Mouse (Mus musculus) myocyte (in vitro differentiated cells): ENCODE data around the gene Stard3nl.

Experiments
- CEBPB ChIP-seq: IDR thresholded peaks from 2 replicates; pipeline ENCODE4 v1.6.1; 2011; ENCODE audit warnings: mild to moderate bottlenecking, moderate library complexity; ENCODE audit not compliant: poor library complexity, insufficient read depth, severe bottlenecking
- E2F4 ChIP-seq: IDR thresholded peaks from one replicate; pipeline ENCODE4 v1.6.1; 2011; ENCODE audit warnings: mild to moderate bottlenecking, control low read depth, moderate library complexity; ENCODE audit not compliant: insufficient read depth
- MAX ChIP-seq: IDR thresholded peaks from one replicate; pipeline ENCODE4 v1.6.1; 2011; ENCODE audit warnings: low read depth, mild to moderate bottlenecking, control low read depth
- MYOG ChIP-seq, 3 experiments: IDR thresholded peaks; one replicate each; pipeline ENCODE4 v1.6.1; 2011; ENCODE audit warnings: control low read depth in 2 of 3, low read depth in 2 of 3, mild to moderate bottlenecking in 2 of 3; ENCODE audit not compliant: insufficient read length in 2 of 3, control insufficient read depth in 1 of 3, insufficient read depth in 1 of 3
- POLR2A ChIP-seq: IDR thresholded peaks from one replicate; pipeline ENCODE4 v1.6.1; 2011; ENCODE audit warnings: low read depth, mild to moderate bottlenecking, control low read depth, moderate library complexity; ENCODE audit not compliant: insufficient read length
- POLR2AphosphoS2 ChIP-seq: IDR thresholded peaks from one replicate; pipeline ENCODE4 v1.6.1; 2011; ENCODE audit warnings: low read depth, control low read depth; ENCODE audit not compliant: insufficient read length
- REST ChIP-seq: IDR thresholded peaks from one replicate; pipeline ENCODE4 v1.6.1; 2011; ENCODE audit warnings: mild to moderate bottlenecking, control low read depth, moderate library complexity; ENCODE audit not compliant: insufficient read depth, insufficient read length
- SRF ChIP-seq: IDR thresholded peaks from one replicate; pipeline ENCODE4 v1.6.1; 2011; ENCODE audit warnings: low read depth; ENCODE audit not compliant: control insufficient read depth, insufficient read length
- TCF12 ChIP-seq: IDR thresholded peaks from one replicate; pipeline ENCODE4 v1.6.1; 2011; ENCODE audit warnings: mild to moderate bottlenecking, control low read depth; ENCODE audit not compliant: poor library complexity, insufficient read depth, severe bottlenecking
- TCF3 ChIP-seq: IDR thresholded peaks from one replicate; pipeline ENCODE4 v1.6.1; 2011; ENCODE audit warnings: low read depth, control low read depth; ENCODE audit not compliant: insufficient read length
- USF1 ChIP-seq: IDR thresholded peaks from one replicate; pipeline ENCODE4 v1.6.1; 2011; ENCODE audit warnings: low read depth, mild to moderate bottlenecking, control low read depth, moderate library complexity

GRCm38 (mm10) chr13:19389896-19390295, 5.7 kb downstream of the Stard3nl start:
- no peak for TF ChIP-seq POLR2A
- no peak for TF ChIP-seq MAX
- TF ChIP-seq TCF12 = no peak
- TF ChIP-seq REST = no peak
- TF ChIP-seq MYOG (IDR thresholded peaks at IDR 0.05; ENCODE audit: control insufficient read depth in 1 of 3, insufficient read depth in 1 of 3, insufficient read length in 2 of 3, low read depth in 2 of 3) = no peak
- no peak for TF ChIP-seq CEBPB
- no peak for TF ChIP-seq E2F4
- no peak for TF ChIP-seq POLR2AphosphoS2
- TF ChIP-seq SRF = no peak
- TF ChIP-seq USF1 = no peak
- no peak for TF ChIP-seq TCF3
